Mouse (Mus musculus) frontal cortex, postnatal 14 days (tissue): ENCODE measurements around the gene Rapgef3.

Source experiments
- DNase-seq, 2 experiments: peaks; one replicate each; pipeline ENCODE4 v3.0.0; 2022; ENCODE audit warnings: low spot score in 2 of 2

Rapgef3 gene

DNA sequence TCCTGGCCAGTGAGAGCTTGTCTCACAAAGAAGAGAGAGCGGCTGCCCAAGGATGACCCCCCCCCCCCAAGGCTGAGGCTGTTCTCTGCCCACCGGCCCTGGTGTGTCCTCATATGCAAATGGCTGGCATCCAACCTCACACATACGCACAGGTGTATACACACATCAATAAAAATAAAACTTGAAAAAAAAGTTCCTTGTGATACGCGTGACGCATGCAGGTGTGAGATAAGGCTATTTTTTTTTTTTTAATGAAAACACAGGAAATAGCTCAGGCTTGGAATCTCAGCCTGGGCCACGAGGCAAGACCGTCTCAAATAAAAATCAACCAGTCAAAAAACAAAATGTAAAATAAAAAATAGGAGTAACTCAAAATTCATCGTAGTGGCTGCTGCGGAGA is 21.5 kb downstream of the Rapgef3 start:
- DNase-seq, result no peak

- no peak for DNase-seq
Measured at GRCm38 (mm10) chr15:97745331-97745730, 22.4 kb downstream of the Rapgef3 start.

DNA sequence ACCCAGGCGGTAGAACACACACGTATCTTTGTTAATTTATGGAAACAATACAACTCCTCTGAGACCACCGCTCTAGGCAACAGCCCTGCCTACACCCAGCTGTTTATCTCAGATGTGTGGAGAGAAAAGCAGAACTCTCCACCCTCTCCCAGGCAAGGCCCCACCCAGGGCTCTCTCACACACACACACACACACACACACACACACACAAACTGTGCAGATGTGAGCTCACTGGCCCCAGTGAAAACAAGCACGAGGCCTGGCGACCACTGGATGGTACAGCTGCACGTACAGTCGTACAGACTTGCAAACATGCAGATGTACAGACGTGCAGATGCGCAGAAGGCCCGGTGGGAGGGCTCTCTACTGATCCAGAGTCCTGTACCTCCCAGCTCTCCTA is 22.8 kb downstream of the Rapgef3 start:
- DNase-seq, result no peak

DNA sequence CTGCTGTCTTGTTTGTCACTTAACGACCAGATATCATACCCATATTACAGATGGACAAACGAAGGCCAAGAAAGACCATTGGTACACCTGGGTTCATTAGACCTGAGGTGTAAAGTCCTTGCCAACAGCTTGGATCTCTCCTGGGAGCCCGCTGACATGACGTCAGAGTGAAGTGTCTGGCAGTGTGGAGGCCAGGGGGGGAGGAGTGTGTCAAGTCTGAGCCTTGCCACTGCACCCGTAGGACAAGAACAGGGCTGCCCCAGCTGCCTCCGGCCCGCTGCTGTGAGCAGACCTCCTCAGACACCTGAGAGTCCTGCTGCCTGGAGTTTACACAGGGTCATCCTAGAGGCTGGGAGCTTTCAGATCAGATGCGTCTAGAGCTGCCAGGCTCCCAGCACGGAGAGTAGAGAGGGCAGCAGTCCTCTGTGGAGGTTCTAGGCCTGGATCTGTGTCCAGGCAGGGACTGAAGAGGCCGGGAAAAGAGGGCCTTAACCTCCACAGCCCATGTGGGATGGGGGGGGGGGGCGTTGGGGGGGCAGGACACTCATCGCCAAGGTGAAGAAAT is 23.7 kb downstream of the Rapgef3 start:
- DNase-seq, result no peak

DNA sequence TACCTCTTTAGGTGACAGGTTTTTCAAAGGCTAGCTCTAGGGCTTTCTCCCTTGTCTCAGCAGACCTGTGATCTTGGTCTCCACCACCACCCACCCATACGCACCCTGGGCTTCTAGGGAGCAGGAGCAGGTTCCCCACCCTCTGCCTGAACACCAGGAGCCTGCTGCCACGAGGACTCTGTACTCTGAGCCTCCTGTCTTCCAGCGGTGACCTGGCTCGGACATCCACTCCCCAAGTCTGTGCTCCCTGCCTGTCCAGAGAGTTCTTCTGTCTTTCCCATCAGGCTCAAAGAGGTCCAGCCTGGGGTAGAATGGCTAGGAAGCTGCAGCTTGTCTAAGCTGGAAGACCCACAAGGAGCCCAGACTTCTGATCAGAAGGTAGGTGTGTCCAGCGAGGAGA is 24.6 kb downstream of the Rapgef3 start:
- DNase-seq, result no peak

DNA sequence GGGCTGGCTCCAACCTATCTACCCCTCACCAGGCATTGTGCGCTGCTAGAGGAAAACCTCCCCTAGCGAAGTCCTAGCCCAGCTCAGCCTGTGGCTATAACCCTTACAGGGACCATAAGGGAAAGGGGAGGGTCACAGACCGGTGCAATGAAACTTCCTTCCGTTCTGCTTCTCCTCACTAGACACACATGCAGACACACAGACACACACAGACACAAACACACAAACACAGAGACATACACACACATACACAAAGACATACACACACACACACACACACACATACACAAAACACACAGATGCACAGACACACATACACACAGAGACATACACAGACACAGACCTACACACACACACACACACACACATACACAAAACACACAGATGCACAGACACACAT is 25.2 kb downstream of the Rapgef3 start:
- DNase-seq, result no peak

DNA sequence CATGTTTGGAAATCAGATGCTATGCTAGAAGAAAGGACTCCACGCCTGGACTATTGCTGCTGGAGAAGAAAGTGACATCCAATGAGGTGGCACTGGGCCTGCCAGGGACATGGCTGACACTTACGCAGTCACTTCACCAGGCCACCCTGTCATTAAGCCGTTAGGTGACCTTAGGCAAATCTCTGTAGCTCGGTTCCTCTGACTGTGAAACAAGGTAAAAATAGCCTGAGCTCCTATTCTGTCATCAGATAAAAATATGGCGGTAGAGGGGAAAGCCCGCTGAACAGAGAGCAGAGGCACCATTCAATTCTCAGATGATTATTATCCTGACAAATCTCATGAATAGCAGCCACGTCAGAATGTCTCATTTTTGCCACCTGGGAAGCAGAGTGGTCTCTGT is 25.7 kb downstream of the Rapgef3 start:
- DNase-seq, result no peak

- DNase-seq, result no peak
Measured at GRCm38 (mm10) chr15:97741662-97742061, 26.1 kb downstream of the Rapgef3 start.

- DNase-seq, result no peak
Measured at GRCm38 (mm10) chr15:97740283-97740732, 27.5 kb downstream of the Rapgef3 start.

DNA sequence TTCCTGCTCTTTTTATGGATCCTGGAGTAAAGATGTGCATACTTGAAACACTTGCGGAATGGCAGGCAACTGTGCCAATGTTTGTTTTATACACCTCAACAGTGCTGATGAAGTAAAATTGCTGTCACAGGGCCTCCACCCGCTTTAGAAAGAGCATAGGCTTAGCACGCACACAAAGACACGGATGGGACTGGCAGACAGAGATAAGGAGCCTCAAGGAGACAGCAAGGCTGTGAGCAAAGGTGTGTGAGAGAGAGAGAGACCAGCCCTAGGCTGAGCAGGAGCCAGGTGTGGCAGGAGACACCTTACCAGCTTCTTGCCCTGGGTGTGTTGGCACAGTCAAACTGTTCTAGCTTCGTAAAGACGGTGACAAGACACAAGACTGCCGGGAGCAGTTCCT is 28.8 kb downstream of the Rapgef3 start:
- DNase-seq, result no peak

DNA sequence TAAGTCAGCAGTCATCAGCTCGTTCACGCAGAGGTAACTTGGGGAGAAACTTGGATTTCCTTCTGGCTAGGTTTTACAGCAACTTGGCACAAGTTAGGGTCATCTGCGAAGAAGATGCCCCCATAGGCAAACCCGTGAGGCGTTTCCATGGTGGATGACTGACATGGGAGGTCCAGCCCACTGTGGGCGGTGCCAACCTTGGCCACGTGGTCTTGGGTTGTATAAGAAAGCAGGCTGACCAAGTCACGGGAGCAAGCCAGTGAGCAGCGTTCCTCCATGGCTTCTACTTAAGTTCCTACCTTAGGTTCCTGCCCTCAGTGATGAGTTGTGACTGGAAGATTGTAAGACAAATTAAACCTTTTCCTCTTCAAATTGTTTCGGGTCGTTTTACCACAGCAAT is 35.8 kb downstream of the Rapgef3 start:
- no peak for DNase-seq

DNA sequence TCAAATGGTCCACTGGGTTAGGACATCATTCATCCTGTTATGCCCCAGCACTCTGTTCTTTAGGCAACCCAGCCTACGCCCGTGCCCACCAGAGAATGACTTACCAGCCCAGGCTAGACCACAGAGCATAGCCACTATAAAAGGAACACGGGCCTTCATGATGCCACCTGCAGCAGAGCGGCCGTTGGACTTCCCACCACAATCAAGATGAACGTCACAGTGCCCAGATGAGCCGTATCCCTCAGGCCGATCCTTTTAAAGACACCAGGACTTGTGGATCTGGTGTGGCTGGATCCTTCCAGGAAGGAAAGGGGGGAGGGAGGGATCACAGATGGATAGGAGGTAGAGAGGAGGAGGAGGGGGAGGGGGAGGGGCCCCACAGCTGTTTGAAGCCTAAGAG is 36.7 kb downstream of the Rapgef3 start, which contains the start of gene Endou:
Endou (minus strand) TSS at position 229 of the 400 bp plus-strand sequence.
- no peak for DNase-seq

GRCm38 (mm10) chr15:97730365-97730764 is 37.4 kb downstream of the Rapgef3 start:
- no peak for DNase-seq

GRCm38 (mm10) chr15:97728804-97729203 is 39.0 kb downstream of the Rapgef3 start:
- peak in 1 of 2 experiments; percentile 57 for DNase-seq

DNA sequence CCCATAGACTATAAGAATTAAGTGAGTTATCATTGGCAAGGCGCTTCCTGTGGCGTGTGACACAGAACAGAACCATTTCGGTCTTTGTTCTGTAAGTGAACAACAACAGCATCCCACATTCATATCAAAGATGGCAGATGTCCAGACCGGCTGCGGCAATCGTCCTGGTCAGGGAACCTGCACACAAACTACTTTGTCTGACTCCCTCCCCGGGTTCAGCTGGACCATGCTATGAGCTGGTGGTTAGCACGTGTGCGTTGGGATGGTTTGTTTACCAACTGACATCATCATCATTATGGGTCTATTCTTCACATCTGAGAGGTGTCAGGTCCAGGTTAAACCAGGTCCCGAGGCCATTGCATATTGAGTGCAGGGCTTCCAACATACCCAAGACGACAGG is 39.4 kb downstream of the Rapgef3 start:
- no peak for DNase-seq

DNA sequence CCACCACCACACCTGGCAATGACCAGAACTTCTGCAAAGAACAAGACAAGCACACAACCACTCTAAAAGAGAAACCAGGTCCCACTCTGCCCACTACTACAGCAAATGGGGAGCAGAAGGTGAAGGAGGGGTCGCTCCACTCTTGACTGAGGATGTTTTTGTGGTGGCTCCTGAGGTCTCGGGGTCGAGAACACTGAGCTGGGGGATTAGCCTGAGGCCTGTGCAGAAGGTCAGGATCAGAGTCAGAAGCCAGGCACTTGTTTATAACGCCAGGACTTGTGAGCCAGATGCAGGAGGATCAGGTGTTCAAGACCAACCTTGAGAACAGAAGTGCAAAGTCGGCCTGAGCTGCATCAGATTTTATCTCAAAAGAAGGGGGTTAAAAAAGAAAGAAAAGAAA is 40.3 kb downstream of the Rapgef3 start:
- no peak for DNase-seq

- no peak for DNase-seq
Measured at GRCm38 (mm10) chr15:97727048-97727447, 40.7 kb downstream of the Rapgef3 start.

- DNase-seq, result no peak
Measured at GRCm38 (mm10) chr15:97726310-97726709, 41.5 kb downstream of the Rapgef3 start.

GRCm38 (mm10) chr15:97725198-97725785 is 42.5 kb downstream of the Rapgef3 start:
- no peak for DNase-seq

GRCm38 (mm10) chr15:97724346-97725197 is 43.2 kb downstream of the Rapgef3 start:
- DNase-seq, result no peak

- DNase-seq, result no peak
Measured at GRCm38 (mm10) chr15:97723536-97724345, 44.0 kb downstream of the Rapgef3 start.
